Mouse (Mus musculus): ENCODE results near the gene Rab11fip4. TPM values are rescaled to one million over a fixed set of nuclear protein-coding genes. Genes with fewer than 3 reads are reported as not detected.

The Rab11fip4 gene
- polyA plus RNA-seq, 1 experiment: 4.7 TPM

DNA sequence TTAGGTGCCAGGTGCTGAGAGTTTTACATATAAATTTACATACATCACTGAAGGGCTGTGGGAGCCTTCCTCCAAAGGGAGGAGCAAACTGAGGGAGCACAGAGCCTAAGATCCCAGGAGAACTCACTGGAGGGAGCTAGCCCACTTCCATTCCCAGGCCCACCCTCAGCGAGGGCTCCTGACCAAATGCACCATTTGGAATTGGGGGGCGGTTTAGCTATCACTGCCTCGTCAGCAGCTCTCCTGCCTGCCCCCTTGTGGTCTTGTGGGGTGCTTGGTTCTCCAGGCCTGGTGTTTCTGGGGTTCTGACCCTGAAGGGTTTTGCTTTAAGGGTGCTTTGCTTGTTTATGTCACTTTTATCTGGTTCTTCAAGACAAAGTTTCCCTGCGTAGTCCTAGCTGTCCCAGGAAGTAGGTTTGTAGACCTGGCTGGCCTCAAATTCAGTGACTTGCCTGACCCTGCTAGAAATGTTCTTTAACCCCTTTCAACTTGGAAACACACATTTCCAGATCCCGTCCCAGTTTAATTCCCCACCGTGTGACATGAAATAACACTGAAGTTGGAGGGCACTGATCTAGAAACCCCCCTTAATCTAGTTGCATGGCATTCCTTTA lies 80.8 kb downstream of the Rab11fip4 start:
- H3K4me1 ChIP-seq (ENCODE audit: control insufficient read depth, insufficient read depth, low read length): peaks cover 10% of the 10 kb centered on the region
- no peak overlapping the region for H3K4me3 ChIP-seq (replicated peaks; ENCODE audit: control insufficient read depth, low read depth, low read length)
- no peak overlapping the region for H3K27ac ChIP-seq (ENCODE audit: control insufficient read depth, insufficient read depth, low read depth, low read length, poor library complexity)
- TF ChIP-seq POLR2A (IDR thresholded peaks at IDR 0.05; ENCODE audit: borderline replicate concordance, control insufficient read depth, low read depth, low read length): no peak
- peak; percentile 68 for TF ChIP-seq CTCF (IDR thresholded peaks at IDR 0.05; ENCODE audit: control insufficient read depth, insufficient read depth, low read length)
- WGBS: 49% methylated on average over 6 of the region's 6 CpGs

GRCm38 (mm10) chr11:79673072-79673471 lies 82.1 kb downstream of the Rab11fip4 start:
- 69% methylated on average over 5 of the region's 5 CpGs for WGBS
- TF ChIP-seq CTCF (IDR thresholded peaks at IDR 0.05; ENCODE audit: control insufficient read depth, insufficient read depth, low read length) (no peak), POLR2A (IDR thresholded peaks at IDR 0.05; ENCODE audit: borderline replicate concordance, control insufficient read depth, low read depth, low read length) (no peak)
- H3K4me1 ChIP-seq (ENCODE audit: control insufficient read depth, insufficient read depth, low read length): peaks cover 10% of the 10 kb centered on the region
- H3K27ac ChIP-seq (ENCODE audit: control insufficient read depth, insufficient read depth, low read depth, low read length, poor library complexity): 0 out of 2 replicates have a peak overlapping the region, but pooled peaks have one; percentile 38
- H3K4me3 ChIP-seq (replicated peaks; ENCODE audit: control insufficient read depth, low read depth, low read length): no peak overlapping the region

DNA sequence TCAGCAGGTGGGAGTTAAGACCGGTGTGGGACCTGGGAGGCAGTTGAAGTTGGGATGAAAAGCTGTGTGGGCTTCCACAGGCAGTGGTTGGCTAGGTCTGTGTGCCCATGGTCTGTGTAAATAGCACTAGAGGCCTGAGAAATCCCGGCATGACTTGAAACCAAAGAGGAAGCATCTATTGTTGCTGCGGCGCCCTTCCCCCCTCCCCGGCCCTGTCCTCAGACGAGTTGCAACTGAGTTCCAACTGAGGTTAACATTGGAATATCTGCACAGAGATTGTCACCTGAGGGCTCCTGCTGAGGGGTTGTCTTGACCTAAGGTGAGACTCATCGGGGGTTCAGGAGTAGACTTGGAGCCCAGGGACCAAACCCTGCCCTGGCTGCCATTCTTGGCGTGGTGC lies 82.7 kb downstream of the Rab11fip4 start:
- peak overlapping the region; percentile 38 for H3K27ac ChIP-seq (ENCODE audit: control insufficient read depth, insufficient read depth, low read depth, low read length, poor library complexity)
- 26% methylated on average over 8 of the region's 8 CpGs for WGBS

DNA sequence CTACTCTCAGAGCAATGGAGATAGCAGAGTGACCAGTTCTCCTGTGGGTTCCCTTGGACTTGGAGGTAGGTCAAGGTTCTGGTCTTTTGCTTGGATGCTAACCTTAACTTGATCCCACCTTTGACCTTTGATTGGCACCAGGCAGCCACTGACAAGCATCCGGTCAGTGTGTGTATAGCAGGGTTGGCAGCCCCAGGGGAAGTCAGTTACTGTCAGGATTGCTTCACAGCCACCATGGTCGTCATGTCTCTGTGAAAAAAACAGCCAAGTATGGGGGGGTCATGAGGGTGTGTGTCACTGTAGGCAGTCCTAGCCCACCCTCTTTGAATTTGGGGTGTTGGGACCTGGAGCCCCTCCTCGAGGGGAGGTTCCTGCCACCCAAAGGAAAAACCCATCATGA lies 83.2 kb downstream of the Rab11fip4 start:
- TF ChIP-seq POLR2A (IDR thresholded peaks at IDR 0.05; ENCODE audit: borderline replicate concordance, control insufficient read depth, low read depth, low read length): no peak
- H3K4me1 ChIP-seq (ENCODE audit: control insufficient read depth, insufficient read depth, low read length): peaks cover 7% of the 10 kb centered on the region
- 33% methylated on average over 3 of the region's 3 CpGs for WGBS
- peak overlapping the region; percentile 38 for H3K27ac ChIP-seq (ENCODE audit: control insufficient read depth, insufficient read depth, low read depth, low read length, poor library complexity)
- H3K4me3 ChIP-seq (replicated peaks; ENCODE audit: control insufficient read depth, low read depth, low read length): no peak overlapping the region

More for the DNA sequence above, 82.7 kb downstream of the Rab11fip4 start:
- TF ChIP-seq CTCF (IDR thresholded peaks at IDR 0.05; ENCODE audit: control insufficient read depth, insufficient read depth, low read length) (no peak), POLR2A (IDR thresholded peaks at IDR 0.05; ENCODE audit: borderline replicate concordance, control insufficient read depth, low read depth, low read length) (no peak)
- Histone ChIP-seq H3K4me1 (ENCODE audit: control insufficient read depth, insufficient read depth, low read length) (peaks cover 10% of the 10 kb centered on the region), H3K4me3 (replicated peaks; ENCODE audit: control insufficient read depth, low read depth, low read length) (no peak overlapping the region)

GRCm38 (mm10) chr11:79674632-79675031 lies 83.6 kb downstream of the Rab11fip4 start:
- Histone ChIP-seq H3K27ac (ENCODE audit: control insufficient read depth, insufficient read depth, low read depth, low read length, poor library complexity) (peak overlapping the region; percentile 38), H3K4me3 (replicated peaks; ENCODE audit: control insufficient read depth, low read depth, low read length) (no peak overlapping the region), H3K4me1 (ENCODE audit: control insufficient read depth, insufficient read depth, low read length) (peaks cover 7% of the 10 kb centered on the region)
- TF ChIP-seq CTCF (IDR thresholded peaks at IDR 0.05; ENCODE audit: control insufficient read depth, insufficient read depth, low read length) (no peak), POLR2A (IDR thresholded peaks at IDR 0.05; ENCODE audit: borderline replicate concordance, control insufficient read depth, low read depth, low read length) (no peak)
- 46% methylated on average over 7 of the region's 7 CpGs for WGBS

DNA sequence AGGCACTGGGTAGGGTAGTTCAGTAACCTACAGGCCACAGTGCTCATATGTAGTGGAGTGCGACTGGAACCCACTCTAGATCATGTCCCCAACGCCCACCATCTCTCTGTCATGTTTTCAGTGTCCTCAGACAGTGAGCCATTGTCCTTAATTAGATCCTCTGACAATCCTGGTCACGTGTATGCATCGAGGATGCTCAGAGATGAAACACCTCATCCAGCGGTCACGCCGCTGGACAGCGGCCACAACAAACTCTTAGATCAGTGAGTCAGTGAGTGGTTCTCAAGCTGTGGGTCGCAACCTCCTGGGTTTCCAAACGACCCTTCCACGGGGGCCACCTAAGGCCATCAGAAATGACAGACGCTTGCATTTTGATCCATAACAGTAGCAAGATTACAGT lies 84.3 kb downstream of the Rab11fip4 start:
- H3K4me1 ChIP-seq (ENCODE audit: control insufficient read depth, insufficient read depth, low read length): peaks cover 7% of the 10 kb centered on the region
- H3K4me3 ChIP-seq (replicated peaks; ENCODE audit: control insufficient read depth, low read depth, low read length): no peak overlapping the region
- TF ChIP-seq CTCF (IDR thresholded peaks at IDR 0.05; ENCODE audit: control insufficient read depth, insufficient read depth, low read length) (no peak), POLR2A (IDR thresholded peaks at IDR 0.05; ENCODE audit: borderline replicate concordance, control insufficient read depth, low read depth, low read length) (no peak)
- 80% methylated on average over 12 of the region's 12 CpGs for WGBS
- H3K27ac ChIP-seq (ENCODE audit: control insufficient read depth, insufficient read depth, low read depth, low read length, poor library complexity): no peak overlapping the region

DNA sequence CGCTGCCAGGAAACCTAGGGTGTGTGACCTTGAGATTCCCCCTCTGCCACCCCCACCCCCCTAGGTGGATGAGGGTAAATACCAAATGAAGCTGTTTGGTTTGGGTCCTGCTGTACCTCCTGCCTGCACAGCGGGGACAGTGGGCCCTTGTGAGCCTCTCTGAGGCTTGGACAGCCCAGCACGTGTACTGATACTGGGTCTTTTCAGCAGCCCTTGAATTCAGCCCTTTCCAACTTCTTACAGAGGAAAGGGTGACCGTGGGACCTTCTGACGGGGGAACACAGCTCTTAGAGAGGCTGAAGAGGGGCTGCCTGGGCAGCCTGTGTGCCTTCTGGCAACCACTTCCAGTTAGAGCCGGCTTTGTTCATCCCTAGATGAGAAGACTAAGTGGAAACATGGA lies 85.0 kb downstream of the Rab11fip4 start:
- whole genome bisulfite sequencing: 86% methylated on average over 6 of the region's 6 CpGs

DNA sequence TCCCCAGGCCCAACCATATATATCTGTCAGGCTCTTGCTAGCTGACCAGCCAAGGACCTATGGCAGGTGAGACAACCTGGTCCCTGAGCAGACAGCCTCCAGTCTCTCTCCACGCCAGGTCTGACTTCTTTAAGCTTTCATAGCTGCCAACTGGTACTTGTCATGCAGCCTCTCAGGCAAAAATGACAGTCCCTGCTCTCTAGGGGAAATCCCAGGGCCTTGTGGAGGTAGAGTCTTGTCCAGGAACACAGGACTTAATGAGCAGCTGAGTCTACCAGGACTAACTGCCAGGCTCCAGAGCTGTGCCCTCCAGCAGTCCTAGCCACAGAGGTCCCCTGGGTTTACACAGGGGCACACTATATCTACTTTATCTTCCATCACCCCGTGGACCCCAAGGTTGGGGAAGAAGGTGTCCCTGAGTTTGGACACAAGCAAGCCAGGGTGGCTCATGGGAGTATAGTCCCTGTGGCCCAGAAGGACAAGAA lies 85.5 kb downstream of the Rab11fip4 start:
- Histone ChIP-seq H3K4me1 (ENCODE audit: control insufficient read depth, insufficient read depth, low read length) (peaks cover 6% of the 10 kb centered on the region), H3K4me3 (replicated peaks; ENCODE audit: control insufficient read depth, low read depth, low read length) (no peak overlapping the region), H3K27ac (ENCODE audit: control insufficient read depth, insufficient read depth, low read depth, low read length, poor library complexity) (no peak overlapping the region)
- WGBS: 74% methylated on average over 2 of the region's 2 CpGs
- TF ChIP-seq CTCF (IDR thresholded peaks at IDR 0.05; ENCODE audit: control insufficient read depth, insufficient read depth, low read length): no peak
- no peak for TF ChIP-seq POLR2A (IDR thresholded peaks at IDR 0.05; ENCODE audit: borderline replicate concordance, control insufficient read depth, low read depth, low read length)

More for the DNA sequence above, 85.0 kb downstream of the Rab11fip4 start:
- H3K27ac ChIP-seq (ENCODE audit: control insufficient read depth, insufficient read depth, low read depth, low read length, poor library complexity): no peak overlapping the region
- TF ChIP-seq CTCF (IDR thresholded peaks at IDR 0.05; ENCODE audit: control insufficient read depth, insufficient read depth, low read length) (no peak), POLR2A (IDR thresholded peaks at IDR 0.05; ENCODE audit: borderline replicate concordance, control insufficient read depth, low read depth, low read length) (no peak)
- no peak overlapping the region for H3K4me3 ChIP-seq (replicated peaks; ENCODE audit: control insufficient read depth, low read depth, low read length)
- H3K4me1 ChIP-seq (ENCODE audit: control insufficient read depth, insufficient read depth, low read length): peaks cover 6% of the 10 kb centered on the region
